Mouse (Mus musculus) 3134 (cell line): Measurements from ENCODE around the gene Trim7.

ENCODE experiments used
- DNase-seq: peaks from one replicate; pipeline ENCODE4 v3.0.0-alpha.2; 2011; ENCODE audit warnings: low spot score; ENCODE audit not compliant: insufficient read length; ENCODE audit errors: extremely low read depth

Trim7 gene

DNA sequence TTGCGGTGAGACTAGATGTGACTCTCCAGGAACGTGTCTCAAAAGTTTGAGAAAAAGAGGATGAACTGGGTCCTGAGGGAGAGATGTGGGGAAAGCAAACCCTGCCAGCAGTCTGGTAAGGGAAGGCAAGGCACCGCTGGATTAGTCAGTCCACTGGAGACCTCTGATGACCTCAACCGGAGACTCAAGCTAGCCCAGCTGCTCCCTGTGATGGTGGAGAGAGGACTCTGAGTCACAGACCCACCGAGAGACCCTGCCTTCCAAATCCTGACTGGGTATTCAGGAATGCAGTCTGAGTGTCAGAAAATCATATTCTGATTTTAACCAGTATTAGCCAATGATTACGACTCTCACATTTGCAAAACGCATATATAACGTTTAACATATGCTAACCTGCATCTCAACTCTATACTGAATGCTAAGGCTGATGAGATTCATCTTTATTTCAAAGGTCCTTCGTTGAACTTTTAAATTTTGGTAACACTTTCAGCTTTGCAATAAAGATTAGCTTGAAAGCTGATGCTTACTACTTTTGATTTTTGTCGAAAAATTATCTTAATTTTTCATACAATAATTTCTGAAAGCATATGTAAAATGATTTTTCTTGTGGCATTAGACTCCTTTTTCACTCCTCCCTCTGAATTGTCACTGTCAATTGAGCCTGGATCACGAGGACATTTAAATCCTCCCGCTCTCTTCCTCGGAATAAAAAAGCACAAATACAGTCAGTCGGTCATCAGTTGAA is 3.0 kb upstream of the Trim7 start:
- DNase-seq, result no peak

DNA sequence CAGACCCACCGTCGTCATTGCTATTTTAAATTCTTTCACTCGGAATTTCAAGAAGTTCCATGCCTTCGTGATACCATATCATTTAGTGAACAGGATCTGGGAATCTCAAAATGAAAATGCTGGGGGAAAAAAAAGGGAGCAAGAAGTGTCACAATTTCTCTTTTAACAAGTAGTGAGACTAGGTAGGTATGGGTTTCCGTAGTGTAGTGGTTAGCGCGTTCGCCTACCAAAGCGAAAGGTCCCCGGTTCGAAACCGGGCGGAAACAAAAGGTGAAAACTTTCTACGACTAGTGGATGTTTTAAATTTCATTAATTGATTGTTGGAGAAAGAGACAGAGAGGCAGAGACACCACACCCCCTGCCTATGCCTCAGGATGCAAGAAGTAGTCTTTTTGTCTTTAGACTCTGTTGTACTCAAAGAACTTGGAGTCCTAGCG is 2.4 kb upstream of the Trim7 start:
- peak; percentile 67 for DNase-seq

DNA sequence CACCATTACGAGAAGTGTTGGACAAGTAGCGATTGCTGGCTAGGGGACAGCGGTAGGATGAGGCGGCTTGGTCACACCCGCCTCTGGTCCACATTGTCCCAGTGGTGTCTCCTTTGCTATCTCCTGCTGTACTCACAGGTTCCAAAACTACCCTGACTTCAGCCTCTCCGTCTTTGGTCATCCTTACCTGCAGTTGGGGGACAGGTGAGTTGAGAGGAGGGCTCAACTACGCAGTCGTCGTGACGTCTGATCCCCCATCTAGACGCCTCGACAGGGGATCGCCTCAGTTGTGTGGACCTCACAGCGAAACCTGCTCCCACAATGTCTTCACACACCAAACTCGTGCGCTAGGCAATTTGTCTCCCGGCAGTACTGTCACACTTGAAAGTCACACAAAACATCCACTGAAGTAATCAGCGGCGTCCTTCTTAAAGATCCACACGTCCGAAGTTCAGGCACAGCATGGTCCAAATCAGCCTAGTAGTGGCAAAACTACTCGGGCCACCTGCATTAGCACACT is 1.6 kb upstream of the Trim7 start:
- no peak for DNase-seq

DNA sequence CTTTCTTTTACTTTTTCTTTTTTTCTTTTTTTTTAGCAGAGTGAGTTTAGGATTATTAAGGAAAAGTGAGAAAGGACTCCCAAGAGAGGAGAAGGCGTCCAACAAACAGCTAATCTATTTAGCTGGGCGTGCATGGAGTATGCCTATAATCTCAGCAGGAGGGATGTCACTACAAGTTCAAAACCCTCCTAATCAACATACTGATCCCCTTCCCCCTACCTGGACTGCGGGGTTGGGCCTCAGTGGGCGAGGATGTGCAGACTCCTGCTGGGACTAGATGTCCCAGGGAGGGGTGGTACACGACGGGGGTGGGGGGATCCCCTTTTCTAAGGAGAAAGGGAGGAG is 784 bp downstream of the Trim7 start:
- peak; percentile 74 for DNase-seq

DNA sequence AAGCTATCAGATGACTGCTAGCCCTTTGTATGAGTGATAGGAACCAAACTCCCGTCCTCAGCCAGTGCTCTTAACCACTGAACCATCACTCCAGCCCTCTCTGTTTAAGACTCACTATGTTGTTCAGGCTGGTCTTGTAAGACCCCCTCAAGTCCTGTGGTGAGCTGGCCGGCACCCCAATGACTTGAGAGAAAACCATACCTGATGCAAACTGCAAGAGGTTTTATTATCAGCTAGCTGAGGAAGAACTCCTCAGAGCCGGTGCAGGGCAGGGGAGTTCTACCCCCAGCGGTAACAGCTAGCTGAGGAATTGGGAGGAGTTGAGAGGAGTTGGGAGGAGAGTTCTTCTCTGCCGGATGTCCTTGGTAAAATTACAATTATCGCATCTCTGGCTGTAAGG is 2.0 kb downstream of the Trim7 start:
- no peak for DNase-seq

DNA sequence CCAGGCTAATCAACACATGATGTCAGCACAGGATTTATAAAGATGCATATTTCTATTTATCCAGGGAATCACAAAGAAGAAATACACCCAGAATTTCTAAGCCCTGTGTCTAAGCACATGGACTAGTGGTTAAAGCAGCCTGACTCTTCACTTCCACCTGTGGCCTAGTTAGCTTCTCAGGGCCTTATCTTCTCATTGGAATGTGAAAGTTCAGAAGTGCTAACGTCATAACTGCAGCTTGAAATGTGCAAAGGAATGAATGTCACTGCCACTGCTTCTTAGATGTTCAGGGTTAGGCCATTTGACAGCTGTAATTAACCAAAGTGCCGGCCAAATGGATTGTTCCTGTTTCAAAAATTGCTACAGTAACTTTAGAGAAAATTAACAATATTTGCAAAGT is 4.3 kb downstream of the Trim7 start:
- DNase-seq, result no peak

DNA sequence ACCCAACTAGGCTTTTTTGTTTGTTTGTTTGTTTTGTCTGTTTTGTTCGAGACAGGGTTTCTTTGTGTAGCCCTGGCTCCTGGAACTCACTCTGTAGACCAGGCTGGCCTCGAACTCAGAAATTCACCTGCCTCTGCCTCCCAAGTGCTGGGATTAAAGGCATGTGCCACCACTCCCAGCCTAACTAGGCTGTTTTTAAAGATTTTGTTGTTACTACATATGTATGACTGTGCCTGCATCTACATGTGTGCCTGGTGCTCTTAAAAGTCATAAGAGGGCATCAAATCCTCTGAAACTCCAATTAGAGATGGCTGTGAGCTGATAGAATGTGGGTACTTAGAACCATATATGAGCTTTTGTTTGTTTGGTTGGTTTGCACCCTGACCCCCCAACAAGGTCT is 5.3 kb downstream of the Trim7 start:
- DNase-seq, result no peak

DNA sequence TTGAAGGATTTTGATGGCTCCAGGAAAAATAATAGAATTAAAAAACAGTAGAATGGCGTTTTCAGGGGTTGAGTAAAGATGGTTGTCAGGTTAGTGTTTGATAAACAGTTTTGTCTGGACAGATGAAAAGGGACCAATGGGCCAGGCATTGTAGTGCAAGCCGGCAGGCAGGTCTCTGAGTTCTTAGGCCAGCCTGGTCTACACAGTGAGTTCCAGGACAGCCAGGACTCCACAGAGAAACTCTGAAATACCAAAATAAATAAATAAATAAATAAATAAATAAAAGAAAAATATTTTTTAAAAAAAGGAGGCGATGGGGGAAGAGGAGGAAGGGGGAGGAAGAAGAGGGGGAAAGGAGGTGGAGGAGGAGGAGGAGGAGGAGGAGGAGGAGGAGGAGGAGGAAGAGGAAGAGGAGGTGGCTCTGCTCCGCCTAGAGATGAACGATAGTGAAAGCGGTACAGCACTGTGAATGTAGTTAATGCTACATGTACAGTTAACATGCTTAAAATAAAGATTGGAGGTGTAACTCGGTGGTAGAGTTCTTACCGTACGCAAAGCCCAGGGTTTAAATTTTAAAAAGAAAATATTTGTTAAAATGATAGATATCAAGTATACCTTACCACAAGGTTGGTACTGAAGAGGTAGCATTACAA is 7.3 kb downstream of the Trim7 start:
- DNase-seq, result no peak

DNA sequence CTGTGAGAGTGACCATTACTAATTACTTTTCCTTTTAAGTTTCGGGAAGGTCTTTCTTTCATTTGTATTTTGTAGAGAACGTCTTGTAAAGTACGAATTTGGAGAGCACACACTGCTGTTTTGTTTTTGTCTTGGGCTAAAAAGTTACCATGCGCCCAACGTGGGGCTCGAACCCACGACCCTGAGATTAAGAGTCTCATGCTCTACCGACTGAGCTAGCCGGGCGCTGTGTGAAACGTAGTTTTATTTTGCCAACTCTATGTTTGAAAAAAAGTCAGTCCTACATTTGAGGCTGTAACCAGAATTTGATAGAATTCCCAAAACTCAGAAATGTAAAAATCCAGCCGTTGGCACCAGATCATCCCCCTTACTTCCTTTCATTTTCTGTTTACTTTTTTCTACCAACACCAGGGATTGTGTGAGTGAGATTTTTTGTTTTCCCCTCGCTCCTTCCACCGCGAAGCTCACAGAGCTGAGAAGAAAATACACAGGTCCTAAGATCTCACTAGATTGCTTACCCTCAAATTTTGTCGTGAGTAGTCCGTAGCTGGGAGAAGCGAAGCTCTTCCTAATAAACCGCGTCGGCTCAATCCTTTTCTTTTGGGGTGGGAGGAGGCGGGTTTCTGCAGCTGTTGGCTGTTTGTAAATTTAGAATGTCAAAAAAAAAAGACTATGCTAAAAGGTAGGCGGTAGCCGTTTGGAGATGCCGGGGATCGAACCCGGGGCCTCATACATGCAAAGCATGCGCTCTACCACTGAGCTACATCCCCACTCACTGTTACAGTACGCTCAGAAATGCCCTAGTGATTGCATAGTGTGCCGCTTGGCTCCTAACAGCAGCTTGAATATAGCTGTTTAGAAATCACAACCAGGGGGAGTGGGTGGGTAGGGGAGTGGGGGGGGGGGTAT is 8.0 kb downstream of the Trim7 start:
- DNase-seq, result peak; percentile 81

DNA sequence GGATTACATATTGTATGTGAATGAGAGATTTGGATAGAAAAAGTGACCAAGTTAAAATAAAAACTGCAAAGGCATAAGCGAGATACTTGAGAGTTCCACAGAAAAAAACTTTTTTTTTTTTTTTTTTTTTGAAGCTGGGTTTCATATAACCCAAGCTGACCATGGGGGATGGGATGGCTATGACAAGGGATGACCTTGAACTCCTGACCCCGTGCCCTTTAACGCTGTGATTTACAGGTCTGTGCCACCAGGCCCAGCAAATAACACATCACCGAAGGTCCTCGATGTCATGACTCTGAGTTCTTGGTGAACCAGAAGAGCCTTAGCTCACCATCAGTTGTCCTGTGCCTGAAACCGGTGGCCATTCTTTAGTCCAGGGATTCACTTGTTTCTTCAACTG is 10.0 kb downstream of the Trim7 start:
- DNase-seq, result no peak

DNA sequence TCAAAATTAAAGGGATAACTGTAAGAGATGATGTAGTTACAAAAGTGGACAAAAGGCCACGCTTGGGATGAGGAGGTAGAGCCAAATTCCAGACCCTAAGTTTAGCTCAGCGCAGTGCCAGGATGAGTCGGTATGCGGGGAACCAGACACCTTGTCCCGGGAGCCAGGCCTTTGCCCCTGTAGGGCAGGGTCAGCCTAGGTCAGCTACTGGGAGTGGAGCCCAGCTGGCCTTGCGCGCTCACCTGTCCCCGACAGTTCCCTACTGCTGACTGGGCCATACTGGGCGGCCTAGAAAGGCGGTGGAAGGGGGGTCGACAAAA is 11.0 kb downstream of the Trim7 start:
- no peak for DNase-seq

DNA sequence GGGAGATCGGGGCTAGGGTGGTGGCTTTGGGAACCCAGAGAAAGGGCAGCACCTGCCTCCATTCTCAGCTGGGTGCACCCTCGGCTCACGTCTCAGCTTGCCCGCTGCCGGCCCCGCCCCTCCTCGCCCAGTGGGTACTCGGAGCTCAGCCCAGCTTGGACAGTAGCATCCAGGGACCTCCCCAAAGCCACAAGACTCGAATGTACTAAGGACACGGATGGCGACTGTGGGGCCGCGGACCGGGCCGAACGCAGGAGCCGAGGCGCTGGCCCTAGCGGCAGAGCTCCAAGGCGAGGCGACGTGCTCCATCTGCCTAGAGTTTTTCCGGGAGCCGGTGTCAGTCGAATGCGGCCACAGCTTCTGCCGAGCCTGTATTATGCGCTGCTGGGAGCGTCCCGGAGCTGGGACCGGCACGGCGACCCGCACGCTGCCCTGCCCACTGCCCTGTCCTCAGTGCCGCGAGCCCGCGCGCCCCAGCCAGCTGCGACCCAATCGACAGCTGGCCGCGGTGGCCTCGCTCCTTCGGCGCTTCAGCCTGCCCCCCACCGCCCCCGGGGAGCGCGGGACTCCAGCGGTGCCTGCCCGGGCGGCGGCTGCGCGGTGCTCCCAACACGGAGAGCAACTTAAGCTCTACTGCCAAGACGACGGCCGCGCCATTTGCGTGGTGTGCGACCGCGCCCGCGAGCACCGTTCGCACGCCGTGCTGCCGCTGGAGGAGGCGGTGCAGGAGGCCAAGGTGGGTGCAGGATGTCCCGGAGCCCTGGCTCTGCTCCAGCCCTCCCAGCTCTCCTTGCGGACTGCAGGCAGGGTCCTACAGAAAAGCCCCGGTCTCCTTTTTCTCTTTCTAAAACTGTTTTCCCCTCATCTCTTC is 11.6 kb downstream of the Trim7 start:
- DNase-seq, result peak; percentile 91

DNA sequence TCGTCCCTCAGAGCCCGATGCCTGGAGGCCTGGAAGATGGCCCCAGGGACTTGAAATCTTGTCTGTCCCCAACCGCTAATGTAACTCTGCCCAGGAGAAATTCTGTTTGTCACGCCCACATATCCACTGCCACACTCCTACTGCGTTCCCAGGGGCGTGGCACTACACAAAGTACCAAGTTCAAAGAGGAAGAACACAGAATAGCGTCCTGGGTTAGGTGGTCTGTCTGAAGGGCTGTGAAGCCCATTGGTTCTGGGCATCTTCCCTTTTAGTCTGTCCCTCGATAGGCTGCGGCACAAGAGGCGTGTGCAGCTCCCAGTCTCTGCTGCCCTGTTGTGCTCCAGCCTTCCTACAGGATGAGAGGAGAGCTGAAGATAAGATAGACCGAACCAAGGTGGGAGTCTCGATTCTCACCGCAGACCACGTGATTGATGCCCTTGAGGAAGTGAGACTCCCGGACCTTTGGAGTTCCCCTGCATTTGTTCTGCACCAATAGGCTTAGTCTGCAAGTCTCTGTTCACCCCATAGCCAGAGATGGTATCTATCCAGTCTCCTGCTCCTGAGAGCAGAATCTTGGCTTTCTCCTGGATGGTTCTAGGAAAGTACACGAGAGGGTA is 12.3 kb downstream of the Trim7 start:
- no peak for DNase-seq

DNA sequence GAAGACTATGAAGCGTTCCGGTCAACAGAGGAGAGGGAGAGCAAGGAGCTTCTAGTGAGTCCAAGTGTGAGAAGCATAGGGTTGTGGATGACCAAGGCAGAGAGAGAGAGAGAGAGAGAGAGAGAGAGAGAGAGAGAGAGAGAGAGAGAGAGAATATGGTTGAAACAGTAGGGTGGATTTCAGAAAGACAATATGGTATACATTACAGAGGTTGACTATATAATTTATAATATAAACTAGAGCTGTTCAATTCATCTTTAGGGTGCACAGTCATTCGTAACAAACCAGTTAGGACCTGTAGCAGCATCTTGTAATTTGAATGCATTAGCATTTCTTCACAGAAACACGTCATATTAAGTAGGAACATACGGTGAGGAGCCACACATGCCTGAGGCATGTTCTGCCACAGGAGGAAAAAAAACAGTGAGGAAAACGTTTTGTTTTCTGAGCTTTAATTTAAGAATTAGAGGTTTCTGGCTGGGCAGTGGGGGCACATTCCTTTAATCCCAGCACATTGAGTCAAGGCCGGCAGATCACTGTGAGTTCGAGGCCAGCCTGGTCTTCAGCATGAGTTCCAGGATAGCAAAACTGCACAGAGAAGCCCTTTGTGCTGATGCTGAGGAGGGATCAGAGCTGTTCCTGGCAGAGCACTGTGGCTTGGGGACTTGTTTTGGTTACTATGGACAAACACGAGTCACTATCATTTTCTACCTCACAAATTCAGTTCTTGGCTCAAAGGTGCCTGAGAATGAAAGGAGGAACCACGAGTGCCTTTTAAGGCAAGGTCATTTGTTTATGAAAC is 13.1 kb downstream of the Trim7 start:
- DNase-seq, result no peak

DNA sequence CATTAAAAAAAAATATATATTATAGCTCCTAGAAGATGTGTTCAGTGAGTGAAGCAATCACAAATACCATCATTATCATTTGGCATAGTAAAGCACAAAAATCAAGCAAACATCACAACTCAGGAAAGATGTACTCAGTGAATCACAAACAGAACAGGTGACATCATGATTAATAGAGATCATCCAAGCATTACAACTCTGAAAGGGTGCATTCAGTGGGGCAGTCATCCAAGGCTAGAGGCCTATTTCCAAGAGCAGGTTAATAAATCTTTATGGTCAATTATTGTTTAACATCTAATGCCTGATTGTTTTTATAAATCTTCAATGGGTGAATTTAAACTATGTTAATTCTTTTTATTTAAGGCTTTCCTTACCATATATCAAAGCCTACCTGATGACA is 14.9 kb downstream of the Trim7 start:
- no peak for DNase-seq

DNA sequence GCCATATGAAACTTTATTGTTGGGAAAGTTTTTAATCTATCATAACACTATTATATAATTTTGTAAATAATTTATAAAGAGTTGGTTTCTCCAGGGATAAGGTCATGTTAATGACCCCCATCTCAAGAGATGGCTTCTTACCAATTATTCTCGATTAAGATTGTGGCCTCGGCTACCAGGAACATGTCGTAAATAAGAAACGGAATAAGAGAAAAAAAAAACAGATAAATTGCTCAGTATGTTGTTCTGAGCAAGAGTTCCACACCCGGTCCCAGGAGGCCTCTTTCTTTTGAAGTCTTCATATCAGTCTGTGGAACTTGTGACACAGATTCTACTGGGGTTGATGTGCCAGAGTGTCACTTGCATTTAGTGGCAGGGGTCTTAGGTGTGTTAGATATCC is 15.3 kb downstream of the Trim7 start:
- no peak for DNase-seq

DNA sequence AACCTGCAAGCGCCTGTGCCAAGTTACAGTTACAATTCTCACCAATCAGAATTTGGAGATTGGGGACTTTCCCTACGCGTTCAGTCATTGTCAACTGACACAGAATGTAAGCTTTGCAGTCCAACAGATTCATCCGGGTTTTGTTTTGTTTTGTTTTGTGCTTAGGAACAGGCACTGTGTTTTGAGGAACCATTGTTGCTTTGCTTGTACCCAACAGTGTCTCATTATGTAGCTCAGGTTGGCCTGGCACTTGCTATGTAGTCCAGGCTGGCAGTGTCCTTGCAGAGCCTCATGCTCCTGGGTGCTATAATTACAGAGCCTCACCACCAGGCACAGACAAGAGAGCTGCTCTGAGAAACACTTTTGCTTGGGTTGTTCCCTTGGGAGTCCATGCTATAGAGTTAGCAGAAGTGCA is 16.4 kb downstream of the Trim7 start:
- no peak for DNase-seq

DNA sequence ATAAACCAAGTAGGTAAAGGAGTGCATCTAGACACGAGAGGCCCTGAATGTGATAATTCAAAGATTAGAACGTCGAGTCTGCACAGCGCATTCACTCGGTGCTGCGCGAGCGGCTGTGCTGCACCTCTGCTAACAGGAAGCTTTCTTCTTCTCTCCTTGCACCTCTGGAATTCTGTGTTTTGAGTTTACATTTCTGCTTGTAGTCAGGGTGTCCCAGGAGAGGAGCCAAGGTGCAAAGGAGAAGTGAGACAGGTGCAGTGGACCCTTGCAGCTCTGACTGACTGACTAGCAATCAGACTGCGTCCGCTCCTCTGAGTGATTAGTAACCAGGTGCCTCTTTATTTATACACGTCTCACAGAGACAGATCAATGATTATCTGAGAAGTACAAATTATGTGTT is 17.3 kb downstream of the Trim7 start:
- no peak for DNase-seq

DNA sequence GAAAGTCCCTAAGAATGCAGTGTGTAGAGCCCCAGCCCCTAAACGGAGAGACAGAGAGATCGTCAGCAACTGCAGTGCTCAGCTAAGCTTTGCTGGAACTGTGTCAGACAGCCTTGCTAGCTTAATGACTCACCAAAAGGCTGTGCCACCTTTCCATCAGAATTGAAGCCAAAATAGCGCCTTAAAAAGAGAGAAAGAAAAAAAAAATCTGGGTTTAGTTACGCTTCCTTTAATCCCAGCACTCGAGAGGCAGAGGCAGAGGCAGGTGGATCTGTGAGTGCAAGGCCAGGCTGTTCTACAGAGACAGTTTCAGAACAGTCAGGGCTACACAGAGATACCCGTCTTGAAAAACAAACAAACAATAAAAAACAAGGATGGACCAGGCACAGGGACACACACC is 18.4 kb downstream of the Trim7 start:
- DNase-seq, result peak; percentile 33
